Mouse (Mus musculus) heart, adult 18-20 months (tissue): ENCODE measurements around the gene Pisd. TPM values are rescaled to one million over a fixed set of nuclear protein-coding genes. Genes with fewer than 3 reads are reported as not detected.

Experiments
- DNase-seq, 2 experiments: peaks; one replicate each; pipeline ENCODE4 v3.0.0; 2021 to 2022; ENCODE audit warnings: mixed read lengths in 1 of 2
- total RNA-seq, 2 experiments: library from RNA; stranded (reverse); gene quantifications; 2 replicates each; pipeline ENCODE4 v1.2.3; 2021

The Pisd gene
- total RNA-seq, 2 experiments from 2014 or later = 32.0 to 33.0 TPM

DNA sequence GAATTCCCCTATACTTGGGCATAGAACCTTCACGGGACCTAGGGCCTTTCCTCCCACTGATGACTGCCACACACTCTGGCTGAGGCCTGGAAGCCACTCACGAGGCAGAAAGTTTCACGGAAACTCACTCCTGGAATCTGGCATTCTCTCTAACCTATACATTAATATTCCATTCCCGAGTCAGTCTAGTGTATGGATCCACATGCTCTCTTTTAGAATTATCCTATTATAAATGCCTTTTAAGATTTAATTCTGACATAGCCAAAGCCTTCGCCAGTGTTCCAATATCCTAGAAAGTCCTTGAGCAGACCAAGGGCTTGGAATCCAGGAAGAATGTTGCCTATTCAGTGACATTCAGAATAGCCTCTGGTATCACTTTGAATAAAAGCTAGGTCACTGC lies 74.0 kb downstream of the Pisd start:
- no peak for DNase-seq

DNA sequence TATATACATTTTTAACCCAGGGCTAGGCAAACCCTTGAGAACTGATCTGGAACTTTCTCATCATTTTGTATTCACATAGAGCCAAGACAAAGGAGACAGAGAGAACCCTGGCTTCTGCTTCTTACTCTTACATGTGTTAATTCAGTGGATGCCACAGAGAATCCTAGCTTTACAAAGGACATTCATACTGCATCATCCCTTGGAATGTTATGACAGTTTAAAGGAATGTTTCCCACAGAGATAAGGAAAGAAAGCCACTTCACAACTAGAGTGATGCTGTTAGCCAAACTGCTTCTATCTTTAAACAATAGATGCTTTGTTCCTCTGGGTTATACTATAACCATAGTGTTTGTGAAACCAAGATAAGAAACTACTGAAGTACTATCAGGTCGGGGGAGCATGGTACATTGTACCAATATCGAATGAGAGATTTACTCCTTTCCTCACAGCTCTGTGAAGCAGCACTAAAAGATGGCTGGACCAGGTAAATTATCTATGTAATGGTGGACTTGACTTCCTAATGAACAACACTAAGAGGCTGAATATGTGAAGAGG lies 79.1 kb downstream of the Pisd start:
- DNase-seq = no peak

DNA sequence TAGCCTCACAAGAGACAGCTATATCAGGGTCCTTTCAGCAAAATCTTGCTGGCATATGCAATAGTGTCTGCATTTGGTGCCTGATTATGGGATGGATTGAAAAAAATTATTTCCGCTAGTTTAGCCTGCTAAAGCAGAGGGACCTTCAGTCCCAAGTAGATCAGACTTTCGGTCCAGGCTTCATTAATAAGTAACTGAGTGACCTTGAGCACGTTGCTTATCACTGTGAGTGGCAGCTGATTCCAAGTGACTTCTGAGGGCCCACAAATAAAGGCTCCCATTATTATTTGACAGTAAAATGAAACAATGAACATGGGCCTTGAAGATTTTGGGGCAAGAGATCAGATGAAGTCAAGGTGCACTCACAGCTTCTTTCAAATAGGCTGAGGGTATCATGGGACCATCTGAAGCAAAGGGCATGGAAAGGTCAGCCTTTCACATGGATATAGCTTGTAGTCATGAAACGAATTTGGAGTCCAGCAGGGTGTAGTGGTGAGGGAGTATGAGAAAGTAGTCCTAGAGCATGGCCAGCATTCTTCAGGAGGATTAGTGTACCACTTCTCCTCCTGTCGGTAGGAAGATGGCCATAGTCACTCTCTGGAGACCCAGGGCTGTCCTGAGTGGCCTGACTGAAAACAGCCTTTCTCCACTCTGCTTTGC lies 88.1 kb downstream of the Pisd start:
- DNase-seq = no peak

DNA sequence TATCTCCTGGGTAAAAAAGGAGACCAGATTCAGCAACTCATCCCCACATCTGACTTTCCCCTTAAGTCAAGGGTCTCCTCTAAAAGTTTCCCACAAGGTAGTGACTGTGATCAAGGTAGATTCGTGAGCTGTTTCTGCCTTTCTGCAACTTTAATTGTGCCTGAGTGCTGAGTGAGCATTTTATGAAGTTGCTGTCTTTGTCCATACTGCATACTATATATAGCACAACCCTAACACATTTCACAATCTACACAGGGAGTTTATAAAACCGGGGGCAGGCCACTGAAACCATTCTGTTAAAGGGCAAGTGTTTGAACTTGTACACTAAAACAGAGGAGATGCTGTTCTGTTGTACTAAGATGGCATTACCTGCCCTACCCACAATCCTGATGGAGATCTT lies 92.0 kb downstream of the Pisd start:
- no peak for DNase-seq

Other genes with a start within 250 kb of the Pisd start
- gene Yes1, start 174.5 kb downstream of the Pisd start, total RNA-seq = 10 to 100 TPM; 12.8 to 14.8 TPM
- gene Gm20671, start 41.5 kb upstream of the Pisd start, total RNA-seq = under 1 TPM; 0.41 to 0.79 TPM
- 1 to 10 TPM; 4.7 to 6.1 TPM for gene Prr14l, start 68.6 kb upstream of the Pisd start, total RNA-seq
- gene Depdc5, start 78.1 kb upstream of the Pisd start, total RNA-seq = 10 to 100 TPM; 21.1 to 24.0 TPM
- 10 to 100 TPM; 90.3 TPM for gene Ywhah, start 233.2 kb upstream of the Pisd start, total RNA-seq